Mouse (Mus musculus): ENCODE measurements at regions not wholly inside any gene's neighbourhood (a gene's known extent, or its start where the extent isn't known, plus 50 kb on each side); places are given as distances from the start of the nearest gene placed in this dataset.

- in situ Hi-C loops (cut with MboI, MseI) = no loop called here
Observed at GRCm38 (mm10) chr7:37220476-37220875, 522.6 kb downstream of the Tshz3 start.

- in situ Hi-C loops (cut with MboI, MseI) = no loop called here
Observed at GRCm38 (mm10) chr7:37226423-37226822, 528.5 kb downstream of the Tshz3 start.

- in situ Hi-C loops (cut with MboI, MseI) = no loop called here
Observed at GRCm38 (mm10) chr7:37230641-37231347, 532.9 kb downstream of the Tshz3 start.

- in situ Hi-C loops (cut with MboI, MseI) = no loop called here
Observed at GRCm38 (mm10) chr7:37240832-37241231, 532.6 kb downstream of the Zfp536 start.

GRCm38 (mm10) chr7:37241781-37242180 lies 531.7 kb downstream of the Zfp536 start:
- in situ Hi-C loops (cut with MboI, MseI) = no loop called here

- in situ Hi-C loops (cut with MboI, MseI) = no loop called here
Observed at GRCm38 (mm10) chr7:37242476-37242875, 531.0 kb downstream of the Zfp536 start.

GRCm38 (mm10) chr7:37246156-37246555 lies 527.3 kb downstream of the Zfp536 start:
- in situ Hi-C loops (cut with MboI, MseI) = no loop called here

GRCm38 (mm10) chr7:37254431-37254830 lies 519.0 kb downstream of the Zfp536 start:
- in situ Hi-C loops (cut with MboI, MseI) = no loop called here

- in situ Hi-C loops (cut with MboI, MseI) = no loop called here
Observed at GRCm38 (mm10) chr7:37255840-37256239, 517.6 kb downstream of the Zfp536 start.

GRCm38 (mm10) chr7:37259293-37259692 lies 514.1 kb downstream of the Zfp536 start:
- in situ Hi-C loops (cut with MboI, MseI) = no loop called here

GRCm38 (mm10) chr7:37262846-37263245 lies 510.6 kb downstream of the Zfp536 start:
- in situ Hi-C loops (cut with MboI, MseI) = no loop called here

- in situ Hi-C loops (cut with MboI, MseI) = no loop called here
Observed at GRCm38 (mm10) chr7:37267404-37267803, 506.0 kb downstream of the Zfp536 start.

GRCm38 (mm10) chr7:37270841-37271240 lies 502.6 kb downstream of the Zfp536 start:
- in situ Hi-C loops (cut with MboI, MseI) = no loop called here

GRCm38 (mm10) chr7:37290018-37290417 lies 483.4 kb downstream of the Zfp536 start:
- in situ Hi-C loops (cut with MboI, MseI) = no loop called here

- in situ Hi-C loops (cut with MboI, MseI) = no loop called here
Observed at GRCm38 (mm10) chr7:37290493-37291045, 482.9 kb downstream of the Zfp536 start.

- in situ Hi-C loops (cut with MboI, MseI) = no loop called here
Observed at GRCm38 (mm10) chr7:37291726-37292125, 481.7 kb downstream of the Zfp536 start.

GRCm38 (mm10) chr7:37292554-37292953 lies 480.9 kb downstream of the Zfp536 start:
- in situ Hi-C loops (cut with MboI, MseI) = no loop called here

- in situ Hi-C loops (cut with MboI, MseI) = no loop called here
Observed at GRCm38 (mm10) chr7:37298888-37299287, 474.6 kb downstream of the Zfp536 start.

GRCm38 (mm10) chr7:37305463-37305862 lies 468.0 kb downstream of the Zfp536 start:
- in situ Hi-C loops (cut with MboI, MseI) = no loop called here

GRCm38 (mm10) chr7:37307191-37307590 lies 466.2 kb downstream of the Zfp536 start:
- in situ Hi-C loops (cut with MboI, MseI) = no loop called here

GRCm38 (mm10) chr7:37324653-37325052 lies 448.8 kb downstream of the Zfp536 start:
- in situ Hi-C loops (cut with MboI, MseI) = no loop called here

- in situ Hi-C loops (cut with MboI, MseI) = no loop called here
Observed at GRCm38 (mm10) chr7:37333451-37333850, 440.0 kb downstream of the Zfp536 start.

GRCm38 (mm10) chr7:37335212-37335611 lies 438.2 kb downstream of the Zfp536 start:
- in situ Hi-C loops (cut with MboI, MseI) = no loop called here
